Mouse (Mus musculus) kidney, embryonic 14.5 days (tissue): ENCODE data around the gene Phldb2. TPM values are rescaled to one million over a fixed set of nuclear protein-coding genes. Genes with fewer than 3 reads are reported as not detected.

ENCODE experiments used
- ATAC-seq: fragments of 200-750 bp; cut with Nextera tagmentation; 2 replicates; pipeline ENCODE4 v1.8.0; 2017; ENCODE audit warnings: moderate number of reproducible peaks, mild to moderate bottlenecking, moderate TSS enrichment, moderate library complexity; ENCODE audit not compliant: low FRiP score, low TSS enrichment
- H3K27ac ChIP-seq: fragments of 300-500 bp; sonication (generic); 2 replicates; pipeline ENCODE4 v1.5.1; 2014; ENCODE audit warnings: low read depth, mild to moderate bottlenecking, low read length, moderate library complexity, mixed read lengths
- H3K27me3 ChIP-seq: fragments of 300-500 bp; sonication (generic); 2 replicates; pipeline ENCODE4 v1.6.1; 2014; ENCODE audit warnings: mild to moderate bottlenecking, low read length; ENCODE audit not compliant: control insufficient read depth, insufficient read depth
- H3K36me3 ChIP-seq: fragments of 300-500 bp; sonication (generic); 2 replicates; pipeline ENCODE4 v1.6.1; 2014; ENCODE audit warnings: low read length, mixed read lengths; ENCODE audit not compliant: control insufficient read depth, insufficient read depth
- H3K4me1 ChIP-seq: fragments of 300-500 bp; sonication (generic); 2 replicates; pipeline ENCODE4 v1.6.1; 2014; ENCODE audit warnings: low read length, mixed read lengths; ENCODE audit not compliant: control insufficient read depth, insufficient read depth
- H3K4me2 ChIP-seq: fragments of 300-500 bp; sonication (generic); replicated peaks from 2 replicates; pipeline ENCODE4 v1.6.1; 2014; ENCODE audit warnings: low read depth, mild to moderate bottlenecking, low read length
- H3K4me3 ChIP-seq: fragments of 300-500 bp; sonication (generic); 2 replicates; pipeline ENCODE4 v1.5.1; 2014; ENCODE audit warnings: mild to moderate bottlenecking, low read length
- H3K9ac ChIP-seq: fragments of 300-500 bp; sonication (generic); 2 replicates; pipeline ENCODE4 v1.6.1; 2014; ENCODE audit warnings: low read depth, mild to moderate bottlenecking, low read length, moderate library complexity
- H3K9me3 ChIP-seq: fragments of 300-500 bp; sonication (generic); 2 replicates; pipeline ENCODE4 v1.6.1; 2016; ENCODE audit warnings: low read length; ENCODE audit not compliant: control insufficient read depth
- WGBS: fragments of 180-500 bp; shearing (Covaris S2); extraction: QIAGEN DNeasy Blood & Tissue Kit; methylation state at CpG from one replicate; pipeline ENCODE4 v1.1.7; 2014; 5-methylcytosine and 5-hydroxymethylcytosine counted together
- polyA plus RNA-seq: library from polyadenylated mRNA; unstranded; fragments of >200 nt; fragmentation: Nextera tagmentation; extraction: Ambion mirVana; gene quantifications from 2 replicates; pipeline ENCODE4 v1.2.1, GENCODE M21; 2014

Gene Phldb2
- polyA plus RNA-seq, 1 experiment from 2014 or later: 79.3 TPM

- no peak overlapping the region for H3K9ac ChIP-seq
- WGBS: 66% methylated on average over 10 of the region's 10 CpGs
- no peaks in the 10 kb centered on the region for H3K27me3 ChIP-seq
- H3K9me3 ChIP-seq: no peaks in the 10 kb centered on the region
- no peak for ATAC-seq
- no peak overlapping the region for H3K4me2 ChIP-seq
- H3K4me3 ChIP-seq: no peak overlapping the region
- H3K36me3 ChIP-seq: no peaks in the 10 kb centered on the region
- no peak overlapping the region for H3K27ac ChIP-seq
- no peaks in the 10 kb centered on the region for H3K4me1 ChIP-seq
These were observed 82.0 kb downstream of the Phldb2 start for GRCm38 (mm10) chr16:45871286-45871976.

GRCm38 (mm10) chr16:45870651-45871050, 82.7 kb downstream of the Phldb2 start:
- no peak overlapping the region for H3K4me3 ChIP-seq
- H3K4me2 ChIP-seq: no peak overlapping the region
- H3K9me3 ChIP-seq: no peaks in the 10 kb centered on the region
- no peak overlapping the region for H3K9ac ChIP-seq
- ATAC-seq: no peak
- no peaks in the 10 kb centered on the region for H3K36me3 ChIP-seq
- no peaks in the 10 kb centered on the region for H3K27me3 ChIP-seq
- no peaks in the 10 kb centered on the region for H3K4me1 ChIP-seq
- WGBS: 26% methylated on average over 2 of the region's 2 CpGs
- H3K27ac ChIP-seq: no peak overlapping the region

- no peaks in the 10 kb centered on the region for H3K4me1 ChIP-seq
- no peaks in the 10 kb centered on the region for H3K36me3 ChIP-seq
- H3K4me2 ChIP-seq: no peak overlapping the region
- WGBS: 78% methylated on average over 3 of the region's 3 CpGs
- no peak overlapping the region for H3K4me3 ChIP-seq
- no peaks in the 10 kb centered on the region for H3K9me3 ChIP-seq
- ATAC-seq: no peak
- H3K9ac ChIP-seq: no peak overlapping the region
- H3K27me3 ChIP-seq: no peaks in the 10 kb centered on the region
- H3K27ac ChIP-seq: no peak overlapping the region
These were observed 84.4 kb downstream of the Phldb2 start for GRCm38 (mm10) chr16:45869044-45869443.

GRCm38 (mm10) chr16:45857277-45857863, 96.0 kb downstream of the Phldb2 start:
- peak; percentile 78; the same call in 1 of the 2 replicates for ATAC-seq
- no peak overlapping the region for H3K4me3 ChIP-seq
- H3K9ac ChIP-seq: no peak overlapping the region
- 54% methylated on average over 5 of the region's 5 CpGs for WGBS
- peaks cover 5% of the 10 kb centered on the region; the same call in 1 of the 2 replicates for H3K4me1 ChIP-seq
- H3K27ac ChIP-seq: no peak overlapping the region
- no peaks in the 10 kb centered on the region for H3K27me3 ChIP-seq
- no peaks in the 10 kb centered on the region for H3K9me3 ChIP-seq
- H3K36me3 ChIP-seq: no peaks in the 10 kb centered on the region
- H3K4me2 ChIP-seq: no peak overlapping the region

- H3K27me3 ChIP-seq: no peaks in the 10 kb centered on the region
- no peak overlapping the region for H3K4me2 ChIP-seq
- H3K4me3 ChIP-seq: no peak overlapping the region
- H3K4me1 ChIP-seq: peaks cover 5% of the 10 kb centered on the region; the same call in 1 of the 2 replicates
- 85% methylated on average over 10 of the region's 10 CpGs for WGBS
- ATAC-seq: no peak
- no peaks in the 10 kb centered on the region for H3K9me3 ChIP-seq
- no peaks in the 10 kb centered on the region for H3K36me3 ChIP-seq
- H3K27ac ChIP-seq: no peak overlapping the region
- no peak overlapping the region for H3K9ac ChIP-seq
These were observed 98.9 kb downstream of the Phldb2 start for GRCm38 (mm10) chr16:45854499-45854898.

- ATAC-seq: no peak
- Histone ChIP-seq H3K27me3 (no peaks in the 10 kb centered on the region), H3K9ac (no peak overlapping the region), H3K27ac (no peak overlapping the region), H3K36me3 (no peaks in the 10 kb centered on the region), H3K9me3 (no peaks in the 10 kb centered on the region), H3K4me2 (no peak overlapping the region), H3K4me1 (no peaks in the 10 kb centered on the region), H3K4me3 (no peak overlapping the region)
- WGBS: 82% methylated on average over 4 of the region's 4 CpGs
These were observed 104.4 kb downstream of the Phldb2 start for GRCm38 (mm10) chr16:45849045-45849444.

GRCm38 (mm10) chr16:45844875-45845274, 108.5 kb downstream of the Phldb2 start:
- Histone ChIP-seq H3K4me1 (peaks cover 11% of the 10 kb centered on the region; the same call in 1 of the 2 replicates), H3K9ac (peak overlapping the region; percentile 68), H3K4me2 (peak overlapping the region; percentile 57), H3K27ac (peak overlapping the region; percentile 42; the same call in 1 of the 2 replicates), H3K4me3 (peak overlapping the region; percentile 56), H3K27me3 (no peaks in the 10 kb centered on the region), H3K36me3 (no peaks in the 10 kb centered on the region), H3K9me3 (no peaks in the 10 kb centered on the region)
- WGBS: 14% methylated on average over 10 of the region's 10 CpGs
- ATAC-seq: no peak

- peak overlapping the region; percentile 57 for H3K4me2 ChIP-seq
- H3K9ac ChIP-seq: peak overlapping the region; percentile 68
- H3K36me3 ChIP-seq: no peaks in the 10 kb centered on the region
- WGBS: under 1% methylated on average over 45 of the region's 45 CpGs
- H3K27ac ChIP-seq: peak overlapping the region; percentile 42
- peak; percentile 96 for ATAC-seq
- H3K27me3 ChIP-seq: no peaks in the 10 kb centered on the region
- H3K9me3 ChIP-seq: no peaks in the 10 kb centered on the region
- peaks cover 14% of the 10 kb centered on the region; the same call in 1 of the 2 replicates for H3K4me1 ChIP-seq
- H3K4me3 ChIP-seq: peak overlapping the region; percentile 56
These were observed 109.2 kb downstream of the Phldb2 start for GRCm38 (mm10) chr16:45844049-45844780.
